Mouse (Mus musculus) frontal cortex, postnatal 36 days (tissue): ENCODE data around the gene Foxr2.

Experiments
- DNase-seq, 2 experiments: peaks; one replicate each; pipeline ENCODE4 v3.0.0; 2022; ENCODE audit warnings: low spot score in 2 of 2

The Foxr2 gene

GRCm38 (mm10) chrX:153118486-153118885 is at the start of gene Foxr2:
Gene Foxr2, plus strand, starts transcription at chrX:153118786.
- no peak for DNase-seq

GRCm38 (mm10) chrX:153119013-153119412 is 427 bp downstream of the Foxr2 start:
- no peak for DNase-seq

- peak; percentile 78 to 86 for DNase-seq
These were observed 21.3 kb downstream of the Foxr2 start, which contains the start of gene Rragb for GRCm38 (mm10) chrX:153139734-153140515. Gene Rragb, plus strand, starts transcription at chrX:153139981.

GRCm38 (mm10) chrX:153142656-153143055 is 24.1 kb downstream of the Foxr2 start:
- DNase-seq: no peak

DNA sequence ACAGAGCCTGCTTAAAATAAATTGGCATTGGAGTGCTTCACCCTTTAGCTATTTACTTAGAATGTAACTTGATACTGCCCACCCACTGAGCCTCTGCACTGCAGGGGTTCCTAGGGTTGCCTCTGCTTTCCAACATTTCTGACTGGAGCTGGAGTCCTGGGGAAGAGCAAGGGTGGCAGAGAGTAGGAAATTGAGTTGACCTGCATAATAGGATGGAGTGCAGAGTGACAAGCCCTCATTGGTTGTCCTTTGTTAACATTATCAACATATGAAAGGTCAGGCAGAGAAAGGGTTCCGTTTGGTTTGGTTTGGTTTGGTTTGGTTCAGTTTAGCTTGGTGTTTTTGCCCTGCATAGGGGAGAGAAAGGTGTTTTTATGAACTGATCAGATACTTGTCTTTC is 33.2 kb downstream of the Foxr2 start:
- no peak for DNase-seq

DNA sequence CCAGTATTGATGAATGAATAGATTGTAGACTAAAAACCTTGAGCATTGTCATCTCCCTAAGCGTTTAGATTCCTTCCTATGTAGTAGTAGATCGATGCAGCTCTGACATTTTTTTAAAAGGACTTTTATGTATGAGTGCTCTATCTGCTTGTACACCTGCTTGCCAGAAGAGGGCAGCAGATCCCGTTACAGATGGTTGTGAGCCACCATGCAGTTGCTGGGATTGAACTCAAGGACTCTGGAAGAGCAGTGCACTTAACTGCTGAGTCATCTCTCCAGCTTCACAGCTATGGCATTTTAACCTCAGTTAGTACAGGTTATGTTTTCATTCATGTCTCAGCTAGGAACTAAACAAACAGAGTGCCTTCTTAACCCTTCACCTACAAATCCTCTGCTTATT is 36.7 kb downstream of the Foxr2 start:
- peak in 1 of 2 experiments; percentile 2 for DNase-seq

GRCm38 (mm10) chrX:153174786-153175185 is 56.2 kb downstream of the Foxr2 start:
- DNase-seq: no peak

- DNase-seq: no peak
These were observed 63.6 kb downstream of the Foxr2 start for GRCm38 (mm10) chrX:153182221-153182620.
